Mouse (Mus musculus): ENCODE measurements around the gene Kctd20. TPM values are rescaled to one million over a fixed set of nuclear protein-coding genes. Genes with fewer than 3 reads are reported as not detected.
"Not testable (repeated sequence)": the region's sequence is repeated elsewhere in the genome, so short reads cannot be mapped to it uniquely, and the experiment has no call there.

Gene Kctd20
- polyA plus RNA-seq, 1 experiment from 2014 or later: 107 TPM

DNA sequence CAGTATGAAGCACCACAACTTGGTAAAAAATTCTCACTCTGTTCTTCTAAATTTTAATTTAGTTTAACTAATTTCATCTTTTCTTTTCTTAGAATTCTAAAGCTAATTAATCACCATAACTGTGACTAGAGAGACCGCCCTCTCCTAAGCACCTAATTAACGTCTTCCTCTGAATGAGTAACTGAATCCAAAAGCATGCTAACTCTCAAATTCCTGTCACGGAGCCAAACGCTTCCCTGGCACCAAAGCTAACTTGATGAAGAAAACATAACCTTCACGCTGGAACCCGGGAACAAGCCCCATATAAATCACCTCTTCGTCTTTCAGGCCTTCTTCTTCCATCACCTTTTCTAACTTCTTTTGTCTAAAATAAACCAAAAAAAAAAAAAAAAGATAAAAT is 40.4 kb downstream of the Kctd20 start:
- H3K9me3 ChIP-seq (replicated peaks): no peaks in the 10 kb centered on the region
- no peak overlapping the region for H3K4me2 ChIP-seq
- 36% methylated on average over 7 of the region's 7 CpGs for WGBS
- H3K27ac ChIP-seq: no peak overlapping the region
- H3K4me3 ChIP-seq: no peak overlapping the region
- no peaks in the 10 kb centered on the region for H3K27me3 ChIP-seq
- H3K9ac ChIP-seq: no peak overlapping the region
- H3K36me3 ChIP-seq (ENCODE audit: poor library complexity, severe bottlenecking): peaks cover 54% of the 10 kb centered on the region
- H3K4me1 ChIP-seq: peaks cover 19% of the 10 kb centered on the region
- no peak for ATAC-seq

- H3K36me3 ChIP-seq (ENCODE audit: poor library complexity, severe bottlenecking): peaks cover 52% of the 10 kb centered on the region
- ATAC-seq: not testable (repeated sequence)
Observed at GRCm38 (mm10) chr17:28993004-28993403, 41.3 kb downstream of the Kctd20 start.

GRCm38 (mm10) chr17:28994615-28995014 is 42.9 kb downstream of the Kctd20 start:
- H3K9me3 ChIP-seq (replicated peaks): no peaks in the 10 kb centered on the region
- peaks cover 55% of the 10 kb centered on the region for H3K36me3 ChIP-seq (ENCODE audit: poor library complexity, severe bottlenecking)
- no peak for ATAC-seq
- H3K27ac ChIP-seq: no peak overlapping the region
- H3K4me2 ChIP-seq: no peak overlapping the region
- H3K4me1 ChIP-seq: peaks cover 19% of the 10 kb centered on the region
- no peak overlapping the region for H3K9ac ChIP-seq
- H3K4me3 ChIP-seq: no peak overlapping the region
- H3K27me3 ChIP-seq: no peaks in the 10 kb centered on the region
- WGBS: 71% methylated on average over 4 of the region's 4 CpGs

More at GRCm38 (mm10) chr17:28993004-28993403, 41.3 kb downstream of the Kctd20 start:
- not testable (repeated sequence) for H3K4me3 ChIP-seq; H3K9me3 ChIP-seq (replicated peaks); H3K27me3 ChIP-seq; H3K27ac ChIP-seq; H3K4me2 ChIP-seq; H3K9ac ChIP-seq
- WGBS: 94% methylated on average over 1 of the region's 1 CpGs
- H3K4me1 ChIP-seq: peaks cover 19% of the 10 kb centered on the region

GRCm38 (mm10) chr17:29000465-29000864 is 48.7 kb downstream of the Kctd20 start:
- Histone ChIP-seq H3K4me3 (no peak overlapping the region), H3K4me2 (no peak overlapping the region), H3K9ac (no peak overlapping the region), H3K36me3 (ENCODE audit: poor library complexity, severe bottlenecking) (peaks cover 51% of the 10 kb centered on the region), H3K27me3 (no peaks in the 10 kb centered on the region), H3K9me3 (replicated peaks) (no peaks in the 10 kb centered on the region), H3K27ac (no peak overlapping the region), H3K4me1 (peaks cover 8% of the 10 kb centered on the region)
- no peak for ATAC-seq
- WGBS: 90% methylated on average over 6 of the region's 6 CpGs

- Histone ChIP-seq H3K4me1 (peaks cover 29% of the 10 kb centered on the region), H3K9me3 (replicated peaks) (no peaks in the 10 kb centered on the region), H3K36me3 (ENCODE audit: poor library complexity, severe bottlenecking) (peaks cover 26% of the 10 kb centered on the region), H3K27ac (no peak overlapping the region), H3K4me2 (no peak overlapping the region), H3K4me3 (no peak overlapping the region), H3K27me3 (no peaks in the 10 kb centered on the region), H3K9ac (no peak overlapping the region)
- 80% methylated on average over 1 of the region's 1 CpGs for WGBS
- ATAC-seq: no peak
Observed at GRCm38 (mm10) chr17:29003740-29004139, 52.0 kb downstream of the Kctd20 start.

GRCm38 (mm10) chr17:29005002-29005401 is 53.3 kb downstream of the Kctd20 start:
- Histone ChIP-seq H3K36me3 (ENCODE audit: poor library complexity, severe bottlenecking) (peaks cover 13% of the 10 kb centered on the region), H3K27me3 (no peaks in the 10 kb centered on the region), H3K9me3 (replicated peaks) (no peaks in the 10 kb centered on the region), H3K4me1 (peaks cover 29% of the 10 kb centered on the region), H3K27ac (no peak overlapping the region), H3K9ac (no peak overlapping the region), H3K4me2 (peak overlapping the region; percentile 78; the same call in 1 of the 2 replicates), H3K4me3 (no peak overlapping the region)
- no peak for ATAC-seq
- 99% methylated on average over 3 of the region's 3 CpGs for WGBS

GRCm38 (mm10) chr17:29006812-29007211 is 55.1 kb downstream of the Kctd20 start:
- H3K9me3 ChIP-seq (replicated peaks): no peaks in the 10 kb centered on the region
- peak overlapping the region; percentile 69 for H3K4me3 ChIP-seq
- 10% methylated on average over 7 of the region's 7 CpGs for WGBS
- no peaks in the 10 kb centered on the region for H3K27me3 ChIP-seq
- H3K27ac ChIP-seq: peak overlapping the region; percentile 92; the same call in 1 of the 2 replicates
- H3K9ac ChIP-seq: peak overlapping the region; percentile 86
- 0 out of 2 replicates have a peak, but pooled peaks cover 3% of the 10 kb centered on the region for H3K36me3 ChIP-seq (ENCODE audit: poor library complexity, severe bottlenecking)
- H3K4me1 ChIP-seq: peaks cover 29% of the 10 kb centered on the region
- ATAC-seq: no peak
- H3K4me2 ChIP-seq: peak overlapping the region; percentile 78

- Histone ChIP-seq H3K4me3 (peak overlapping the region; percentile 69), H3K9ac (peak overlapping the region; percentile 86), H3K27me3 (no peaks in the 10 kb centered on the region), H3K27ac (peak overlapping the region; percentile 92), H3K9me3 (replicated peaks) (no peaks in the 10 kb centered on the region), H3K4me1 (peaks cover 29% of the 10 kb centered on the region), H3K4me2 (peak overlapping the region; percentile 78), H3K36me3 (ENCODE audit: poor library complexity, severe bottlenecking) (0 out of 2 replicates have a peak, but pooled peaks cover 3% of the 10 kb centered on the region)
- ATAC-seq: no peak; the same call in 1 of the 2 replicates
- WGBS: under 1% methylated on average over 19 of the region's 19 CpGs
Observed at GRCm38 (mm10) chr17:29007243-29007640, 55.5 kb downstream of the Kctd20 start.

GRCm38 (mm10) chr17:29007641-29008325 is 56.0 kb downstream of the Kctd20 start, which contains the start of gene Stk38:
Gene Stk38 (minus strand): TSS chr17:29007995.
- peak within 1 kb of the TSS; percentile 86 for H3K9ac ChIP-seq
- H3K27ac ChIP-seq: peak within 1 kb of the TSS; percentile 92
- under 1% methylated on average over 65 of the region's 65 CpGs for WGBS
- H3K27me3 ChIP-seq: no peaks in the 10 kb centered on the region
- no peaks in the 10 kb centered on the region for H3K9me3 ChIP-seq (replicated peaks)
- peak within 1 kb of the TSS; percentile 78 for H3K4me2 ChIP-seq
- 0 out of 2 replicates have a peak, but pooled peaks cover 3% of the 10 kb centered on the region for H3K36me3 ChIP-seq (ENCODE audit: poor library complexity, severe bottlenecking)
- peak; percentile 91 for ATAC-seq
- peaks cover 29% of the 10 kb centered on the region for H3K4me1 ChIP-seq
- H3K4me3 ChIP-seq: peak within 1 kb of the TSS; percentile 69

GRCm38 (mm10) chr17:29008326-29008650 is 56.5 kb downstream of the Kctd20 start:
- 0 out of 2 replicates have a peak, but pooled peaks have one; percentile 5 for ATAC-seq
- no peaks in the 10 kb centered on the region for H3K9me3 ChIP-seq (replicated peaks)

GRCm38 (mm10) chr17:29009181-29009580 is 57.4 kb downstream of the Kctd20 start:
- no peak for ATAC-seq
- H3K9ac ChIP-seq: no peak overlapping the region
- H3K4me2 ChIP-seq: no peak overlapping the region
- WGBS: 90% methylated on average over 4 of the region's 4 CpGs
- H3K27me3 ChIP-seq: no peaks in the 10 kb centered on the region
- H3K36me3 ChIP-seq (ENCODE audit: poor library complexity, severe bottlenecking): 0 out of 2 replicates have a peak, but pooled peaks cover 3% of the 10 kb centered on the region
- H3K9me3 ChIP-seq (replicated peaks): no peaks in the 10 kb centered on the region
- no peak overlapping the region for H3K4me3 ChIP-seq
- peaks cover 29% of the 10 kb centered on the region for H3K4me1 ChIP-seq
- no peak overlapping the region for H3K27ac ChIP-seq

More at GRCm38 (mm10) chr17:29008326-29008650, 56.5 kb downstream of the Kctd20 start:
- 0 out of 2 replicates have a peak, but pooled peaks cover 3% of the 10 kb centered on the region for H3K36me3 ChIP-seq (ENCODE audit: poor library complexity, severe bottlenecking)
- H3K4me3 ChIP-seq: peak overlapping the region; percentile 69
- 9% methylated on average over 8 of the region's 8 CpGs for WGBS
- H3K4me2 ChIP-seq: peak overlapping the region; percentile 78
- H3K4me1 ChIP-seq: peaks cover 29% of the 10 kb centered on the region
- H3K27ac ChIP-seq: peak overlapping the region; percentile 92; the same call in 1 of the 2 replicates
- peak overlapping the region; percentile 86 for H3K9ac ChIP-seq
- no peaks in the 10 kb centered on the region for H3K27me3 ChIP-seq

DNA sequence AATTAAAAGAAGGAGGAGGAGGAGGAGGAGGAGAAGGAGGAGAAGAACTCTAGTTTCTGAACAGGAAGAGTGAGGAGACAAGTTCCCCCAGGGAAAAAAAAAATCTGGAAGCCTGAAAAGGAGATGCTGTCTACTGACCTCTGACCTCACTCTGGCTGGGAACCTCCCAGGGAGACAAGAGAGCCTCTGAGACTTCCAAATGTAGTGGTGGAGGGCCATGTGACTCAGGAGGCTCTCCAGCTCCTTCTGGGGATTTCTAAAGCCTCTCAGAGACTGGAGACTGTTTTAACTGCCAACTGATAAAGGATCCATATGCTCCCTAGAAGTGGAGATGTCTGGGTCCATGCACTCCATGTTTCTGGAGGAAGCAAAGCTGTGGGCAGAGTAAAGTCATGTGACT is 62.5 kb downstream of the Kctd20 start:
- H3K36me3 ChIP-seq (ENCODE audit: poor library complexity, severe bottlenecking): no peaks in the 10 kb centered on the region
- no peaks in the 10 kb centered on the region for H3K27me3 ChIP-seq
- H3K9me3 ChIP-seq (replicated peaks): no peaks in the 10 kb centered on the region
- ATAC-seq: no peak
- no peak overlapping the region for H3K27ac ChIP-seq
- H3K4me2 ChIP-seq: no peak overlapping the region
- no peak overlapping the region for H3K9ac ChIP-seq
- H3K4me3 ChIP-seq: no peak overlapping the region
- H3K4me1 ChIP-seq: no peaks in the 10 kb centered on the region

All from forebrain, embryonic 13.5 days (tissue).